ENCODE assay signal across 8 mouse cellular contexts in genomic region chr10:128744680-128745601, GRCm38 (mm10). TPM values are rescaled to one million over a fixed set of nuclear protein-coding genes. Genes with fewer than 3 reads are reported as not detected.
DNase-seq lines count a peak whose midpoint lies in the region; ATAC-seq and TF ChIP-seq lines count a peak whose summit lies in the region.

Gene Dgka (minus strand): TSS chr10:128744855.

- TF ChIP-seq CTCF in midbrain, postnatal 0 days (IDR thresholded peaks at IDR 0.05) = peak; percentile 50

- no peaks in the 10 kb centered on the region for H3K36me3 ChIP-seq in embryonic facial prominence, embryonic 10.5 days (replicated peaks)
- H3K36me3 ChIP-seq in limb, embryonic 13.5 days = no peaks in the 10 kb centered on the region
- H3K36me3 ChIP-seq in midbrain, postnatal 0 days (ENCODE audit: insufficient read depth, low read length) = no peaks in the 10 kb centered on the region

- 24% methylated on average over 18 of the region's 18 CpGs for WGBS in embryonic facial prominence, embryonic 10.5 days
- WGBS in limb, embryonic 13.5 days = 24% methylated on average over 18 of the region's 18 CpGs
- WGBS in midbrain, postnatal 0 days = 24% methylated on average over 18 of the region's 18 CpGs

- no peak for DNase-seq in urinary bladder, adult 2 months (ENCODE audit: low spot score)
- no peak for DNase-seq in urinary bladder, postnatal 10 days (ENCODE audit: low spot score)
- DNase-seq in embryonic facial prominence, embryonic 10.5 days (ENCODE audit: low spot score) = peak; percentile 21
- DNase-seq in heart, postnatal 36 days = peak; percentile 18 to 43
- DNase-seq in midbrain, postnatal 0 days (ENCODE audit: low spot score) = peak; percentile 8
- peak; percentile 87 for DNase-seq in thymus, postnatal 4 days
- no peak for DNase-seq in cerebellum, adult 8-10 months

- no peak for ATAC-seq in limb, embryonic 13.5 days (ENCODE audit: low FRiP score, low read depth)
- no peak for ATAC-seq in midbrain, postnatal 0 days (ENCODE audit: low FRiP score)

- no peaks in the 10 kb centered on the region for H3K9me3 ChIP-seq in embryonic facial prominence, embryonic 10.5 days
- H3K9me3 ChIP-seq in limb, embryonic 13.5 days = no peaks in the 10 kb centered on the region
- no peaks in the 10 kb centered on the region for H3K9me3 ChIP-seq in midbrain, postnatal 0 days (ENCODE audit: low read length)

- peak within 1 kb of the TSS; percentile 77 for H3K4me3 ChIP-seq in embryonic facial prominence, embryonic 10.5 days
- peak within 1 kb of the TSS; percentile 74 for H3K4me3 ChIP-seq in limb, embryonic 13.5 days
- H3K4me3 ChIP-seq in midbrain, postnatal 0 days (ENCODE audit: low read depth, low read length) = peak within 1 kb of the TSS; percentile 68

- peak within 1 kb of the TSS; percentile 84 for H3K9ac ChIP-seq in limb, embryonic 13.5 days
- peak within 1 kb of the TSS; percentile 66 for H3K9ac ChIP-seq in midbrain, postnatal 0 days (replicated peaks; ENCODE audit: low read length, poor library complexity, severe bottlenecking)

- peaks cover 47% of the 10 kb centered on the region for H3K4me1 ChIP-seq in embryonic facial prominence, embryonic 10.5 days
- H3K4me1 ChIP-seq in limb, embryonic 13.5 days = peaks cover 28% of the 10 kb centered on the region
- peaks cover 6% of the 10 kb centered on the region; the same call in 1 of the 2 replicates for H3K4me1 ChIP-seq in midbrain, postnatal 0 days (ENCODE audit: insufficient read depth, low read length)

- peaks cover 58% of the 10 kb centered on the region for H3K27me3 ChIP-seq in embryonic facial prominence, embryonic 10.5 days (replicated peaks; ENCODE audit: low read depth, poor library complexity, severe bottlenecking)
- peaks cover 13% of the 10 kb centered on the region for H3K27me3 ChIP-seq in limb, embryonic 13.5 days
- peaks cover 7% of the 10 kb centered on the region; the same call in 1 of the 2 replicates for H3K27me3 ChIP-seq in midbrain, postnatal 0 days (ENCODE audit: insufficient read depth, low read length)

- peak within 1 kb of the TSS; percentile 89 for H3K4me2 ChIP-seq in limb, embryonic 13.5 days (replicated peaks)
- peak within 1 kb of the TSS; percentile 99 for H3K4me2 ChIP-seq in midbrain, postnatal 0 days (ENCODE audit: low read depth, low read length, poor library complexity, severe bottlenecking)

- H3K27ac ChIP-seq in embryonic facial prominence, embryonic 10.5 days (replicated peaks) = peak within 1 kb of the TSS; percentile 81
- peak within 1 kb of the TSS; percentile 49 for H3K27ac ChIP-seq in limb, embryonic 13.5 days
- no peak within 1 kb of the TSS for H3K27ac ChIP-seq in midbrain, postnatal 0 days (ENCODE audit: low read depth, low read length)

- intact Hi-C loops in heart, postnatal 36 days (cut with DNase I) = loop anchor here (5.0 kb wide), 2 partner anchors 118 to 152 kb away; partner anchors contain the start of gene Rps26

RNA-seq across cellular contexts. Expression of gene Dgka, which starts in this region (rescaled TPM):
- 65.5 and 71.0 TPM in 2 replicates for polyA plus RNA-seq in urinary bladder, adult 2 months (2012; rRNA removed)
- 5.2 and 6.3 TPM in 2 replicates for polyA plus RNA-seq in embryonic facial prominence, embryonic 10.5 days (2016; fragmentation: Nextera tagmentation; extraction: Ambion mirVana)
- total RNA-seq in heart, postnatal 36 days (2021) = 10 to 100 TPM; 11.5 to 12.8 TPM
- 12.0 and 12.1 TPM in 2 replicates for polyA plus RNA-seq in limb, embryonic 13.5 days (2015; fragmentation: Nextera tagmentation; extraction: Ambion mirVana)
- total RNA-seq in midbrain, postnatal 0 days (2014; rRNA removed) = 4.5 and 7.5 TPM in 2 replicates
- 4.9 and 5.1 TPM in 2 replicates for polyA plus RNA-seq in midbrain, postnatal 0 days (2015; fragmentation: Nextera tagmentation; extraction: Ambion mirVana)

Comparison
In these comparisons a context has a peak if more than half of its experiments do, and no peak if none do; other contexts are left out.
1. DNase-seq: peak in embryonic facial prominence, embryonic 10.5 days (single experiment), heart, postnatal 36 days (2 of 2), midbrain, postnatal 0 days (single experiment) and thymus, postnatal 4 days (single experiment); none in urinary bladder, adult 2 months (single experiment), urinary bladder, postnatal 10 days (single experiment) and cerebellum, adult 8-10 months (single experiment).
2. Peak in every context shown above with its lines, with median percentiles within 50 percentile points of each other: H3K4me3 ChIP-seq.